Mouse (Mus musculus): ENCODE data around the gene Serpina3k.

GRCm38 (mm10) chr12:104331701-104332100 is 6.6 kb upstream of the Serpina3k start:
- TF ChIP-seq CTCF (IDR thresholded peaks at IDR 0.05; ENCODE audit: low read depth, low read length) (no peak), POLR2A (IDR thresholded peaks at IDR 0.05; ENCODE audit: extremely low read depth, insufficient read depth, low read length) (no peak)
